Comparison of ENCODE assay signal across 8 mouse cellular contexts in genomic region chr8:94985023-94985422, GRCm38 (mm10). TPM values are rescaled to one million over a fixed set of nuclear protein-coding genes. Genes with fewer than 3 reads are reported as not detected.
A peak's percentile ranks its signal among the peaks of the same experiment; 100 is the strongest.
DNase-seq lines count a peak whose midpoint lies in the region; ATAC-seq lines count a peak whose summit lies in the region.

No protein-coding gene starts in this region.

- H3K4me3 ChIP-seq in intestine, embryonic 16.5 days (ENCODE audit: low read length) = no peak overlapping the region
- H3K4me3 ChIP-seq in intestine, embryonic 15.5 days (replicated peaks) = no peak overlapping the region
- H3K4me3 ChIP-seq in embryonic facial prominence, embryonic 10.5 days = peak overlapping the region; percentile 35; the same call in 1 of the 2 replicates

- H3K9ac ChIP-seq in intestine, embryonic 16.5 days (ENCODE audit: low read depth, low read length) = peak overlapping the region; percentile 33; the same call in 1 of the 2 replicates
- H3K9ac ChIP-seq in intestine, embryonic 15.5 days = no peak overlapping the region

- no peak overlapping the region for H3K4me2 ChIP-seq in intestine, embryonic 16.5 days (ENCODE audit: low read depth, low read length)
- H3K4me2 ChIP-seq in intestine, embryonic 15.5 days (replicated peaks) = no peak overlapping the region

- H3K27ac ChIP-seq in intestine, embryonic 16.5 days (ENCODE audit: low read length) = no peak overlapping the region
- H3K27ac ChIP-seq in intestine, embryonic 15.5 days = no peak overlapping the region
- peak overlapping the region; percentile 70 for H3K27ac ChIP-seq in embryonic facial prominence, embryonic 10.5 days (replicated peaks)

- peak; percentile 49 for ATAC-seq in intestine, embryonic 16.5 days
- no peak for ATAC-seq in intestine, embryonic 15.5 days

- WGBS in intestine, embryonic 16.5 days = 78% methylated on average over 6 of the region's 6 CpGs
- WGBS in intestine, embryonic 15.5 days = 81% methylated on average over 6 of the region's 6 CpGs
- 86% methylated on average over 6 of the region's 6 CpGs for WGBS in embryonic facial prominence, embryonic 10.5 days

- peaks cover 43% of the 10 kb centered on the region for H3K4me1 ChIP-seq in intestine, embryonic 16.5 days (ENCODE audit: control insufficient read depth, insufficient read depth, low read length)
- peaks cover 32% of the 10 kb centered on the region for H3K4me1 ChIP-seq in intestine, embryonic 15.5 days (replicated peaks)
- H3K4me1 ChIP-seq in embryonic facial prominence, embryonic 10.5 days = peaks cover 36% of the 10 kb centered on the region

- H3K27me3 ChIP-seq in intestine, embryonic 16.5 days (replicated peaks; ENCODE audit: control insufficient read depth, insufficient read depth, low read length) = no peaks in the 10 kb centered on the region
- H3K27me3 ChIP-seq in intestine, embryonic 15.5 days (replicated peaks) = no peaks in the 10 kb centered on the region
- H3K27me3 ChIP-seq in embryonic facial prominence, embryonic 10.5 days (replicated peaks; ENCODE audit: low read depth, poor library complexity, severe bottlenecking) = peaks cover 7% of the 10 kb centered on the region; the same call in 1 of the 2 replicates

- DNase-seq in embryonic facial prominence, embryonic 10.5 days (ENCODE audit: low spot score) = no peak
- DNase-seq in liver (peak; percentile 91), adipocyte (ENCODE audit: low spot score) (no peak)
- DNase-seq in spleen, postnatal 4 days (ENCODE audit: low spot score in 2 of 2) = peak; percentile 80 to 87
- no peak for DNase-seq in left cerebral cortex, adult 9 months (ENCODE audit: low spot score in 2 of 2)
- no peak for DNase-seq in adrenal gland, postnatal 25 days

- no peaks in the 10 kb centered on the region for H3K9me3 ChIP-seq in intestine, embryonic 16.5 days (ENCODE audit: control insufficient read depth, low read length)
- H3K9me3 ChIP-seq in intestine, embryonic 15.5 days = no peaks in the 10 kb centered on the region
- H3K9me3 ChIP-seq in embryonic facial prominence, embryonic 10.5 days = no peaks in the 10 kb centered on the region

- no peaks in the 10 kb centered on the region for H3K36me3 ChIP-seq in intestine, embryonic 16.5 days (ENCODE audit: control insufficient read depth, insufficient read depth, low read length)
- no peaks in the 10 kb centered on the region for H3K36me3 ChIP-seq in intestine, embryonic 15.5 days
- no peaks in the 10 kb centered on the region for H3K36me3 ChIP-seq in embryonic facial prominence, embryonic 10.5 days (replicated peaks)

RNA-seq across cellular contexts. Expression of gene Adgrg1, which starts 10.5 kb away (rescaled TPM):
- polyA plus RNA-seq in intestine, embryonic 16.5 days (2015; fragmentation: Nextera tagmentation; extraction: Ambion mirVana) = 24.4 and 26.8 TPM in 2 replicates
- polyA plus RNA-seq in intestine, embryonic 15.5 days (2015; fragmentation: Nextera tagmentation; extraction: Ambion mirVana) = 22.4 and 23.8 TPM in 2 replicates
- 32.9 and 38.2 TPM in 2 replicates for polyA plus RNA-seq in embryonic facial prominence, embryonic 10.5 days (2016; fragmentation: Nextera tagmentation; extraction: Ambion mirVana)
- 11.7 and 20.7 TPM in 2 replicates for total RNA-seq in adrenal gland, postnatal 25 days (2021)

RNA-seq across cellular contexts. Expression of gene Adgrg3, which starts 32.5 kb away (rescaled TPM):
- 3.0 and 3.6 TPM in 2 replicates for polyA plus RNA-seq in intestine, embryonic 16.5 days (2015; fragmentation: Nextera tagmentation; extraction: Ambion mirVana)
- polyA plus RNA-seq in intestine, embryonic 15.5 days (2015; fragmentation: Nextera tagmentation; extraction: Ambion mirVana) = 3.4 and 3.5 TPM in 2 replicates
- polyA plus RNA-seq in embryonic facial prominence, embryonic 10.5 days (2016; fragmentation: Nextera tagmentation; extraction: Ambion mirVana) = 3.1 and 3.5 TPM in 2 replicates
- total RNA-seq in adrenal gland, postnatal 25 days (2021) = 3.0 and 4.2 TPM in 2 replicates

Comparison
In these comparisons a context has a peak if more than half of its experiments do, and no peak if none do; other contexts are left out.
1. DNase-seq: peak in liver (single experiment) and spleen, postnatal 4 days (2 of 2); none in embryonic facial prominence, embryonic 10.5 days (single experiment), adipocyte (single experiment), left cerebral cortex, adult 9 months (0 of 2) and adrenal gland, postnatal 25 days (single experiment).